Mouse (Mus musculus) kidney, postnatal 36 days (tissue): ENCODE data around the gene Phlpp1.
"Not testable (repeated sequence)": the region's sequence is repeated elsewhere in the genome, so short reads cannot be mapped to it uniquely, and the experiment has no call there.

Source experiments
- DNase-seq, 2 experiments: peaks; one replicate each; pipeline ENCODE4 v3.0.0; 2021 to 2022; ENCODE audit warnings: mixed read lengths in 2 of 2

The Phlpp1 gene

GRCm38 (mm10) chr1:106257176-106257575, 85.6 kb downstream of the Phlpp1 start:
- peak in 1 of 2 experiments; percentile 72 for DNase-seq

- no peak for DNase-seq
Observed at GRCm38 (mm10) chr1:106268028-106268799, 96.7 kb downstream of the Phlpp1 start.

- no peak for DNase-seq
Observed at GRCm38 (mm10) chr1:106269337-106269736, 97.8 kb downstream of the Phlpp1 start.

GRCm38 (mm10) chr1:106272916-106273315, 101.4 kb downstream of the Phlpp1 start:
- DNase-seq = no peak

- DNase-seq = no peak
Observed at GRCm38 (mm10) chr1:106273801-106274200, 102.2 kb downstream of the Phlpp1 start.

- DNase-seq = no peak
Observed at GRCm38 (mm10) chr1:106274561-106275001, 103.0 kb downstream of the Phlpp1 start.

- DNase-seq = no peak
Observed at GRCm38 (mm10) chr1:106275142-106275541, 103.6 kb downstream of the Phlpp1 start.

GRCm38 (mm10) chr1:106275731-106276130, 104.2 kb downstream of the Phlpp1 start:
- DNase-seq = no peak

- no peak for DNase-seq
Observed at GRCm38 (mm10) chr1:106276824-106277223, 105.3 kb downstream of the Phlpp1 start.

- no peak for DNase-seq
Observed at GRCm38 (mm10) chr1:106277286-106277685, 105.7 kb downstream of the Phlpp1 start.

GRCm38 (mm10) chr1:106278552-106279060, 107.1 kb downstream of the Phlpp1 start:
- no peak for DNase-seq

- DNase-seq = no peak
Observed at GRCm38 (mm10) chr1:106279404-106280123, 108.0 kb downstream of the Phlpp1 start.

GRCm38 (mm10) chr1:106280171-106280913, 108.8 kb downstream of the Phlpp1 start:
- peak; percentile 51 to 52 for DNase-seq

GRCm38 (mm10) chr1:106286815-106287214, 115.3 kb downstream of the Phlpp1 start:
- no peak for DNase-seq

- DNase-seq = no peak
Observed at GRCm38 (mm10) chr1:106289065-106289464, 117.5 kb downstream of the Phlpp1 start.

- DNase-seq = no peak
Observed at GRCm38 (mm10) chr1:106289580-106289979, 118.0 kb downstream of the Phlpp1 start.

- DNase-seq = no peak
Observed at GRCm38 (mm10) chr1:106309394-106310039, 138.0 kb downstream of the Phlpp1 start.

GRCm38 (mm10) chr1:106310285-106310684, 138.7 kb downstream of the Phlpp1 start:
- no peak for DNase-seq

- DNase-seq = not testable (repeated sequence)
Observed at GRCm38 (mm10) chr1:106311830-106312229, 140.3 kb downstream of the Phlpp1 start.

GRCm38 (mm10) chr1:106314476-106314875, 142.9 kb downstream of the Phlpp1 start:
- no peak for DNase-seq

- DNase-seq = peak; percentile 41 to 60
Observed at GRCm38 (mm10) chr1:106316641-106317304, 145.2 kb downstream of the Phlpp1 start.

- DNase-seq = no peak
Observed at GRCm38 (mm10) chr1:106318341-106318740, 146.8 kb downstream of the Phlpp1 start.
